Mouse (Mus musculus): Measurements from ENCODE around the gene Tctex1d1.

The Tctex1d1 gene

DNA sequence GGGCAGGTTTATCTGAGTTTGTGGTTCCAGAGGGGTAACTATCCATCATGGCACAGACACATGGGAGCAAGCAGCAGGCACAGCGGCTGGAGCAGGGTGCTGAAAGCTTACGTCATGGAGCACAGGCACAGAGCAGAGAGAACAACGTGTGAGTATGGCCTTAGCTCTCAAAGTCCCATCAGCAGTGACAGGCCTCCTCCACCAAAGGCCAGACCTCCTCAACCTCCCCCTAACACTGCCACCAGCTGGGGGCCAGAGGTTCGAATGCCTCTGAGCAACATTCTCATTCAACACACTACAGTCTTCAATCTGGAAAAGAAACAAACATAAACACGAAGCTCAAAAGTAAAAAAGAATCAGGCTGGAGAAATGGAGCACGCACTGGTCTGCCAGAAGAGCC lies 10.1 kb downstream of the Tctex1d1 start:
- DNase-seq (ENCODE audit: low spot score in 2 of 2) = no peak

DNA sequence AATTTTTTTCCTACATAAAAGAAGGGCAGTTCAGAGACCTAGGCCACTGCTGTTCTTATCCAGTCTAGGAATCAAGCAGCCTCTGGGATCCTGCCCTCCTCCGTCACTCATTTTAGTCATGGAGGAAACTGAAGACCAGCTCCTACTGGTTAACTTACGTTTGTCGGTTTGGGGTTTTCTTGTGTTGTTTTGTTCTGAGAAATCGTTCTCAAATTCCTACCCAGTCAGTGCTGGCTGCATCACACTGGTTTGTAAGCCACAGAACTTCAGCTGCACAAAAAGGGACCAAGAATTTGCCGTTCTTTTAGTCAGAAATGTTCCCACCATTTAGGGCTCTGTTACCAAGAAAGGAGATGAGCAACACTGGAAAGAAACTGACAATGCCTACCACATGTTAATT lies 11.0 kb downstream of the Tctex1d1 start:
- DNase-seq (ENCODE audit: low spot score in 2 of 2) = no peak

- no peak for DNase-seq (ENCODE audit: low spot score in 2 of 2)
Measured at GRCm38 (mm10) chr4:102990016-102990415, 11.6 kb downstream of the Tctex1d1 start.

DNA sequence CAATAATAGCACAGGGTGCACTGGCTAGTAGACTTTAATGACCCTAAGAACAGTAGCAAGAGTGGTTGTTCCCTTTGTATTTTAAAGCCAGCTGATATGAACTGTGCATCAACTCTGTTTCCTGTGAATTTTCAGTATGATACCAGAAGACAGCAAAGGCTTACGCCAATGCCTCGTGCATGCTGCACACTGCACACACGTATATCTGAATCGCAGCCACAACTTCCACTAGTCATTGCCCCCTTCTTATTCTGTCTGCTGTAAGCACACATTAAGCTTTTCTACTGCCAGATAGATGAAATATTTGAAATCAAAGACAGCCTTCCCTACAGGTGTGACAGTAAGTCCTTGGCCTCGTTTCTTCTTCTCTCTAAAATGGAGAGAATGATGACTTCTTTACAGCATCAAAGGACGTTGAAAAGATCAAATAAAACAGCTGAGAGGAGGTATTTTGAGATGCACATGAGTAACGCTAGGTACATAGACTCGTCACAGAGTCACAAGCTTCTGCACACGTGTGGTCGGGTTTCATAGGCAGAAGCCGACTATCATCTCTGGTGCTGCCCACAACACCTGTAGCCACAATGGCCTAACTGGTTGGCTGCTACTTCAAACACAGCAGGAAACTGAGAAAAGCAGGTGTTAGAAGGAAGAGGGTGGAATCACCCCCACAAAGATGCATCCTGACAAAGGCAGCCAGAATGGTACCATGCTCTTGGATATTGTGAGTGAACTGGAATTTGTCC lies 12.4 kb downstream of the Tctex1d1 start:
- DNase-seq (ENCODE audit: low spot score in 2 of 2) = no peak

GRCm38 (mm10) chr4:102991685-102992084 lies 13.3 kb downstream of the Tctex1d1 start:
- DNase-seq (ENCODE audit: low spot score in 2 of 2) = no peak

GRCm38 (mm10) chr4:103004681-103005080 lies 26.3 kb downstream of the Tctex1d1 start:
- no peak for DNase-seq (ENCODE audit: low spot score in 2 of 2)

- DNase-seq (ENCODE audit: low spot score in 2 of 2) = no peak
Measured at GRCm38 (mm10) chr4:103005190-103005945, 27.0 kb downstream of the Tctex1d1 start.

DNA sequence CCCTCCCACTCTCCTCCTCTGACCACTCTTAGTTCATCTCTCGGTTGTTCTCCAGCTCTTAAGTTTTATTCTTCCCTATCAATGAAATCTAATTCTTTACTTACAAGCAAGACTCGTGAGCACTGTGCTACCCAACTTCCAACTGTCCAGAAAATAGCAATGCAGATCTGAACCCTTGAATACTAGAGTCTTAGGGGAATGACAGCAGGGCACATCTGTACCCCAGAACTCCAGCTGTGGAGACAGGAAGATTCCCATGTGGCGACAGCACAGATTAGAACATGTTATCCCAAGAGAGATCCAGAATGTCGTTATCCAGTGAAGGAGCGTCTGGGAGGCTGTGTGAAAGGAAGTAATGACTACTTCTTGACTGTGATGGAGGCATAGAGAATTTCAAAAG lies 27.9 kb downstream of the Tctex1d1 start:
- no peak for DNase-seq (ENCODE audit: low spot score in 2 of 2)

DNA sequence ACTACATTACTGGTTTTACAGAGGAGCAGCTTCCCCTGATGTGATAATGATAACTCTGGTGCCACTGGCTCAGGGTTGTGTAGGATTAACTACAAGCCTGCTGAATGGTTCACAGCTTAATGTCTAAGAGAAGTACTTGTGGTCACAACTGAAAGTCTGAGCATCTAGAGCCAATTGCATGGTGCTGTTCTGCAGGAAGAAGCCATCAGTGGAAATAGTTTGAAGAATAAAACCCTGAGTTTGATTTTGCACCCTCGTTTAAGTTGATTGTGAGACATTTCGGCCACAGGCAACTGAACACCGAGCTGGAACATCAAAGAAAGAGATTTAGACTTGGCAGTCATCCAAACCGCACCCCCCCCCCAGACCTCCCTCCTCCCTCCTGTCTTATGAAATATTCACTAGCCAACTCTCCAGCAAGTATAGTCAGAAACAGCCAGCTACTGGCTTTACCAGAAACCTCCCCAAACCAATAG lies 28.6 kb downstream of the Tctex1d1 start:
- no peak for DNase-seq (ENCODE audit: low spot score in 2 of 2)

- no peak for DNase-seq (ENCODE audit: low spot score in 2 of 2)
Measured at GRCm38 (mm10) chr4:103010734-103011133, 32.3 kb downstream of the Tctex1d1 start.

GRCm38 (mm10) chr4:103011823-103012222 lies 33.4 kb downstream of the Tctex1d1 start:
- DNase-seq (ENCODE audit: low spot score in 2 of 2) = no peak

DNA sequence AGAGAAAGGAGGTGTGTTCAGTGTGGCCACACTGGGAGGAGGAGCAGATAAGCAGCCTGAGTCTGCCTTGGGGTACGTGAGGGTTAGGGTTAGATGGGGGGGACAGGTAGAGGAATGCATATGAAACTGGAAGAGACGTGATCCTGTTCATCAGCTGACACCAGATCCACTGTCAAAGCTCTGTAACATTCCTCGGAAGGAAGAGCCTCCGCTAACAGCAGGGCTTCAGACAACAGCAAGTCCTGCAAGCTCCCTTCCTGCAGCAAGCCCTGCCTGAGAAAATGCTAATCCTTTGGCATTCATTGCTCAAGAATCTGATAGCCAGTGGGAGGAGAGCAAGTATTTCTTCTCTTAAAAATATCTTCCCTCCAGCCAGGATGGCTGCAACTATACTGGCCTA lies 35.1 kb downstream of the Tctex1d1 start:
- no peak for DNase-seq (ENCODE audit: low spot score in 2 of 2)

GRCm38 (mm10) chr4:103026621-103027020 lies 48.2 kb downstream of the Tctex1d1 start, which contains the start of gene Insl5:
Insl5 (minus strand) TSS chr4:103026842.
- DNase-seq (ENCODE audit: low spot score in 2 of 2) = no peak

DNA sequence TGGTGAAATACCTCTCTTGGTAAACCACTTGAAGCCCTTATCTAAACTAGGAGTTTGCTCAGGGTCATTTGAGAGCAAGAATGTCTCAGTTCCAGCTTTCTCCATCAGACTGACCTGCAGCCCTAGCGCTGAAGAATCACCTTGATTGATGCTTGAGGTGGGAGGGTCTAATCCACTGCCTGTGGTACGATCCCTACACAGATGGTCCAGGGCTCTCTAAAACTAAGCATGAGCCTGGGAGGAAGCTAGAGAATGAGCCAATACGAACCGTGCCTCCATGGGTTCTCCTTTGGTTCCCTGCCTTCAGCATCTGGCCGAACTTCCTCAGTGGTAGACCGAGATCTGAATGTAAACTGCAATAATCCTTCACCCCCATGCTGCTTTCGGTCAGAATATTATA lies 49.3 kb downstream of the Tctex1d1 start:
- DNase-seq (ENCODE audit: low spot score in 2 of 2) = no peak

DNA sequence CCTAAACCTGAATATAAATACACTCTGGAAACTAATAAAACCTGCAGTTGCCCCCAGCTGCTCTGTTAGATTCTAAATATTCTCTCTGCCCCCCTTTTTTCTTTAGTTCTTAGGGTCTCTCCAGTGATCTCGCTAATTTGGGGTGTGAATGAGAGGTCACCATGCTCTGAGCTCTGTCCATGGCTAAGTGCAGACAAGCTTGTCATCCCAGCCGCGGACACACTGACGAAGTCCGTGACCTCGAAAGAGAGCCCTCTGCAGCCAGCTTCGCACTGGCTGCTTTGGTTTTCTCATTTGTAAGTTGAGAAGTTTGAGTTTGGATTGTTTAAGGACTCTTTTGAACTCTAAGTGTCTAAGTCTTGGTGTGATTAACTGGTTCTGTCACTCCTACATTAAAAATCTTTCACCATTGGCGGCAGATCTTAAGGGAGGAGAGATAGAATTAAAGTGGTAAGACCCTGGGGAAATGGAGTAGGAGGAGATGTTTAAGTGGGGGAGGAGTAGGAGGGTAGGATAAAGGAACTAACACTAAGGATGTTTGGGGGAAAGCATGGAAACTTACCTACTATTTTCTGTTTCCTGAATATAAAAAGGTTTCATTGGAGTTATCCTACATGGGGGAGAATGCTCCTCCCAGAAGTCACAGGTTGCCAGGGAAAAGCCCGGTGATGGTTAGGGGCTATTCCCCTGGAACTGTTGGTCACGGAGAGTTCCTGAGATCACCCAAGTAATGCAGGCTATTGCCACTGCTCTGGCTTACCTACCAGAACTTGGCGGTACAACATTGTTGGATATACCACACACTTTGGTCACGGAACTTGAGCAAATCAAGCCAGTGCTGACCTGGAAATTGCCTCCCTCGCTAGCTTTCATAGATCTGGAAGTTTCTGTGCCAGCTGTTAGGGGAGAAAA lies 50.0 kb downstream of the Tctex1d1 start:
- no peak for DNase-seq (ENCODE audit: low spot score in 2 of 2)

GRCm38 (mm10) chr4:103039103-103039837 lies 60.9 kb downstream of the Tctex1d1 start:
- DNase-seq (ENCODE audit: low spot score in 2 of 2) = no peak

GRCm38 (mm10) chr4:103039838-103040191 lies 61.4 kb downstream of the Tctex1d1 start:
- no peak for DNase-seq (ENCODE audit: low spot score in 2 of 2)

- no peak for DNase-seq (ENCODE audit: low spot score in 2 of 2)
Measured at GRCm38 (mm10) chr4:103042997-103043396, 64.6 kb downstream of the Tctex1d1 start.

- no peak for DNase-seq (ENCODE audit: low spot score in 2 of 2)
Measured at GRCm38 (mm10) chr4:103048046-103048445, 69.6 kb downstream of the Tctex1d1 start.

Measured in frontal cortex, postnatal 36 days (tissue).